Mouse (Mus musculus) kidney, adult 18-20 months (tissue): ENCODE results near the gene Acadsb.
A peak's percentile ranks its signal among the peaks of the same experiment; 100 is the strongest.
"Not testable (repeated sequence)": the region's sequence is repeated elsewhere in the genome, so short reads cannot be mapped to it uniquely, and the experiment has no call there.

Source experiments
- DNase-seq: peaks from one replicate; pipeline ENCODE4 v3.0.0; 2021

The Acadsb gene

DNA sequence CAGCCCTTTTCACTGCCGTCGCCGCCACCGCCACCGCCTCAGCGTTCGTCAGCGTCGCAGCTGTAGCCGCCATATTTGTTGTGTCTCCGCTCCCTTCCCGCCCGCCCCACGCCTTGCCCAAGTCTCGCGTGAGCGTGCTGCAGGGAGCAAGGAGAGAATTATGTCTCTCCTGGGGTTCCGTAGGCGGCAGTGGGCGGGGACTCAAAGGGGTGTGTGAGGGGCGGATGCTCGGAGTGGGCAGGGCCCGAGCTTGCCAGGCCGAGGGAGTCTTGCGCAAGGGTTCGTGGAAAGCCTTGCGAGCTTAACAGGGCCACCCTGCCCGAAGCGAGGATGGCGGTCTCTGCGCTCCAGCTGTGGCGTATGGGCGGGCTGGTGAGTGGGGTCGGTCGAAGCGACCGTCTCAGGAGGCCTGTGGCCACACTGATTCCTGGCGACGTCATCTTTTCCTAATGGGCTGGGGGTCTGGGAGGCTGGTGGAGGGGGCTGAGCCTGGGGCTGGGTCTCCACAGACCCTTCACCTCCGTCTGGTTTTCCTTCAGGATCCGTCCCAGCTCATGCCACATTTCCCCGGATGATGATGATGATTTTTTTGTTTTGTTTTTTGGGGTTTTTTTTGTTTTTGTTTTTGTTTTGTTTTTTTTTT is at the start of gene Acadsb, which contains the start of gene Ikzf5:
Acadsb (plus strand) TSS at position 186 of the 643 bp plus-strand sequence.
Ikzf5 (minus strand) TSS at position 106 of the 643 bp plus-strand sequence.
- peak; percentile 100 for DNase-seq

DNA sequence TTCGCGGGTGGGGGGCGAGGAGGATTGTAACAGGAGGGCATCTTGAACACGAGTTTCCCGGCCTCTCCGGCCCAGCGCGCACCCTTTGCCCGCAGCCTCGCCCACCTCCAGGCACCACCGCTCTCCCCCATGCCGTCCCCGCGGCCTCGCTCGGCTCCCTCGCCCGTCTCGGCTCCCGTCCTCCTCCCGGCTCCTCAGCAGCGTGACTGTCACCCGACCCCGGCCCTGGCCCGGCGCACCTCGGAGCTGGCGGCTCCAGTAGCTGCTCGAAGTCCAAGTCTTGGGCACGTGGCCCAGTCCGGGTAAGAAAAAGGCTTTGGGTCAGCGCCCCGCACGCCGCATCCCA is 48.2 kb upstream of the Acadsb start:
- no peak for DNase-seq

- peak; percentile 93 for DNase-seq
These were observed 47.6 kb upstream of the Acadsb start, which contains the start of gene 2310057M21Rik for GRCm38 (mm10) chr7:131362615-131363300. TSS of gene 2310057M21Rik (minus strand) at chr7:131362759.

GRCm38 (mm10) chr7:131364131-131364530 is 46.3 kb upstream of the Acadsb start:
- DNase-seq = no peak

DNA sequence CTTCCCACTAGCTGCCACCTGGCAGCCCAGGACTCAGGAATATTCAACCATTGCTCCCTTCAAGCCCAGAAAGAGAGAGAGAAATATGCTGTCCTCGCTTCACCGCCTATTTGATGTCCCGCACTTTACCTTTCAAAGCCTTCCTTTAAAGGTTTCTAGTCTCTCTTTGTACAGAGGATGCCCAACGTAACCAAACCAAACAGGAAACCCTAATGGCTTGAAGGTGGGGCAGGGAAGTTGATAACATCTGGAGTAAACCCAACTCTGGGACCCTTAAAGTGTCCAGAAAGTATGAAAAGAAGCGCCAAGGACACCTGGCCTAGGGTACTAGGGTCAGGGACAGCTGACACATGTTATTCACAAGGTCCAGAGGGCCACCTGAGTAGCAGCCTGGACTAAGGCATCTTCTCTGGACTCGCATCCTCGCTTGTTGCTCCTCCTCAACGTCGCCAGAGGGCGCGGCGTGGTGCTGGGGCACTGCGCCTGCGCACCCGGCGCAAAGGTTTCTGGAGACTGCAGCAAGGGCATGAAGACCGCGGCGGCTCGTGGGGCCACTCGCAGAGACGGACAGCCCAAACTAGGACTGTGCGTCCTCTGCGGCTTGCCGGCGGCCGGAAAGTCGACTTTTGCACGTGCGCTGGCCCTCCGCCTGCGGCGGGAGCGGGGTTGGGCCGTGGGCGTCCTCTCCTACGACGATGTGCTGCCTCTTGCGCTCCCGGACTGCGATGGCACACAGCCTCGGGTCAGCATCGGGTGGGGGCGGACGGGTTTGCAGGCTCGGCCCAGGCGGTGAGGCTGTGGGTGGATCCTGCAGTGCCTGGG is 39.5 kb upstream of the Acadsb start, which contains the start of gene Pstk:
Pstk (plus strand) TSS at position 494 of the 822 bp plus-strand sequence.
- peak; percentile 93 for DNase-seq

- DNase-seq = no peak
These were observed 38.9 kb upstream of the Acadsb start for GRCm38 (mm10) chr7:131371470-131371860.

- no peak for DNase-seq
These were observed 38.3 kb upstream of the Acadsb start for GRCm38 (mm10) chr7:131371880-131372651.

- not testable (repeated sequence) for DNase-seq
These were observed 18.6 kb upstream of the Acadsb start for GRCm38 (mm10) chr7:131391761-131392160.

DNA sequence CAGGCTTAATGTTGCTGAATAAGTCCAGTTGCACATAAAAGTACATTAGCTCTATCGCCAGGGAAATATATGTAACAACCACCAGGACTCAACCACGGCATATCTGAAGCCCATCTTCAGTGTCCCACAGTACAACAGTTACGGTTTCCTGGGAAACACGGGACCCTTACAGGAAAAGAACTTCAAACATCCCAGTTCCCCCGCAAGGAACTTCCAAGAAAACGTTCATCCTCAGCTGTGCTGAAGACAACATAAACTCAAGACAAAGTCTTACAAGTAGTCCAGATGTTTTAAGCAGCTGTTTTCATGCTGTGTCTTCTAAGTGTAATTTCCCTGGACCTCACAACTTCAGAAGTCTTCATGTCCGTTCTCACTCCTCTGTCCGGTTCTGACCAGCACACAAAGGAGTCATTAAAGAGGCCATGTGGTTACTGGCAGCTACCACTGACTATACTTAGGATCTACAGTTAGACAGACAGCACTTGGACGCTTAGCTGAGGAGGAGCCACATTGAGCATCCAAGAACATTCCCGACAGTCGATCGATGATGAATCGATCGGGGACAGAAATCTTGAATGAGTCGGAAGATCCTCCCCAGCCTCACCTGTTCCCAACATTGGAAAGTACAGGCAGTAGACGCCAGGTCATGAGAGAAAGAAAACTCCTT is 947 bp upstream of the Acadsb start:
- no peak for DNase-seq

GRCm38 (mm10) chr7:131409988-131410385 is 414 bp upstream of the Acadsb start:
- no peak for DNase-seq

- DNase-seq = peak; percentile 51
These were observed 980 bp downstream of the Acadsb start for GRCm38 (mm10) chr7:131411221-131411940.

DNA sequence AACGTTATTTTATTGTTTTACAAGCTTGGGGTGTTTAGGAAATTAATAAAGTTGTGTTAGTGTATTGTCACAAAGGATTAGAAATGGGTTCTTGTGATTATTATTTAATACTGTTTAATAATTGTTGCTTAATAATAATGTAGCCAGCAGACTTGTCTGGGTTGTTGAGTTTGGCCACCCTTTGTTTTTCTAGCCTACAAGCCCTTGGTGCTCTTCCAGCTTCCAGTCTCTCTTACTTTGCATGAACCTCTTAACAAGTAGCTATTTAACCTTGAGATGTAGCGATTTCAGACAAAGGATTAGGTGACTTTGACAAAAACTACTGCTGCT is 1.5 kb downstream of the Acadsb start:
- no peak for DNase-seq

DNA sequence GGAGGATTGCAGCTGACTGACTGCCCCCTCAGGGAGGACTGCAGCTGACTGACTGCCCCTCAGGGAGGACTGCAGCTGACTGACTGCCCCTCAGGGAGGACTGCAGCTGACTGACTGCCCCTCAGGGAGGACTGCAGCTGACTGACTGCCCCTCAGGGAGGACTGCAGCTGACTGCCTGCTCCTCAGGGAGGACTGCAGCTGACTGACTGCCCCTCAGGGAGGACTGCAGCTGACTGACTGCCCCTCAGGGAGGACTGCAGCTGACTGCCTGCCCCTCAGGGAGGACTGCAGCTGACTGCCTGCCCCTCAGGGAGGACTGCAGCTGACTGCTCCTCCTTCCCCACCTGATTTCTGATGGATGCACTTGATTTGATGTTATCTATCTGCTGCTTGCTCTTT is 6.3 kb downstream of the Acadsb start:
- not testable (repeated sequence) for DNase-seq

GRCm38 (mm10) chr7:131417605-131418004 is 7.2 kb downstream of the Acadsb start:
- no peak for DNase-seq

- no peak for DNase-seq
These were observed 14.5 kb downstream of the Acadsb start for GRCm38 (mm10) chr7:131424912-131425311.

DNA sequence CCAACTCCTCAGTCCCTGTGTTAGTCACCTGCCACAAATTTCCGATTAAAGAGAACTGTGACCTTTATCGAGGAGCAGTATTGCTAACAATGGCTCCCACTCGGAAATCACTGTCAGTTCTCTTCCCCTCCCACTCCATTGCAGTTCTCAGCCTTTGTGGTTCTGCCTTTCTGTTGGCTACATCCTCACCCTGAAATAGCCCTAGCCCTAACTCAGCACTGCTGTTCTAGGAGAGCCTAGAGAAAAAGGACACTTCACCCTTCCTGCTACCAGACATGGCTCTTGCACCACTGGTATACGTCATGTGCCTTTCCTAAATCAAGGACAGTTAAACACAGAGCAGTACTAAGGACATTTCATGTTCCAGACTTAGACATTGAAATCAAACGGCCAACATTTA is 16.9 kb downstream of the Acadsb start:
- no peak for DNase-seq

DNA sequence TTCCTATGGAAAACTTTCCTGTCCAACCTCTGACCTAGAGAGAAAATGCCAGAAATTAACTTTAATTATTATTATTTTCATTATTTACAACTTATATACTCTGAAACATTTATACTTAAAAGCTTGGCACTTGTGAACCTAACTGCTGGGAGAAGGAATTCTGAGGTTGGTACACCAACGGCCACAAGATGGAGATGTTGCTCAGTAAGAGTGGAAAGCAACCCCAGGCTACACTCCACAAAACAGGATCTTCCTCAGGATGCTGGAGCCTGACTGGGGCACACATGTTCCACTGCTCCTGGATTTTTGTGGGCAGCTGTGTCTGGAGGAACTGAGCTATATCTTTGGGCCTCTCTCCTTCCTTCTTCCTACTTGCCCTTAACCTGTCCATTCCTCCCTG is 21.8 kb downstream of the Acadsb start:
- DNase-seq = peak; percentile 24

DNA sequence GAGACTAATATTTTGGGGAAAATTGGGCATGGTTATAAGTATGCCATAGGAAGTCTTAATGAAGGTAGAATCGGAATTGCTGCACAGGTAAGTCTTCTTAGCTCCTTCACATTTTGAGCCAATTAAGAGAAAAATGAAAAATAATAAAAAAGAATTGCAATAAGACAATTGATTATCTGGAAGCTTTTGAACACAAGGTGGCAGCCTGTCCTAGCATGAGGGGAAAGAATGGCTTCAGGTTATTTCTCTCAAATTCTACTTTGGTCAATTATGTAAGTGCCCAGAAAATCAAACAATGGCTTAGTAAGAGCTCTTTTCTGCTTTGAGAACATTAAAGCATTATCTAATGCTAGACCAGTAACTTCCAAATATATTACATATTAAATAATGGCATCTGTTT is 23.9 kb downstream of the Acadsb start:
- no peak for DNase-seq

DNA sequence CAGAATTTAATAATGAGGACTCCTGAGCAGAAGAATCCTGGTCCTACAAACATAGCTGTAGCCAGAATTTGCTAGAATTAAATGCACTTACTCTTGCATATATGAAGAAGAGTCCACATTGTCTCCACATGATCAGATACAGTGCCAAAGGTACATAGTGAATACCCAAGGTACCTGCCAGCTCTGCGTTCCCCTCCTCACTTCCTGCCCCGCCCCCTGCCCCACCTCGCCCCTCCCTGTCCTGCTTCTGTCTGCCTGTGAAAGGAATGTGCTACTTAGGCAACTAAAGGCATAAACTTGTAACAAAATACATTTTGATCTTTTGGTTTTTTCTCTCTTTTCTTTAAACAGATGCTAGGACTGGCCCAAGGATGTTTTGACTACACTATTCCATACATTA is 26.6 kb downstream of the Acadsb start:
- no peak for DNase-seq

DNA sequence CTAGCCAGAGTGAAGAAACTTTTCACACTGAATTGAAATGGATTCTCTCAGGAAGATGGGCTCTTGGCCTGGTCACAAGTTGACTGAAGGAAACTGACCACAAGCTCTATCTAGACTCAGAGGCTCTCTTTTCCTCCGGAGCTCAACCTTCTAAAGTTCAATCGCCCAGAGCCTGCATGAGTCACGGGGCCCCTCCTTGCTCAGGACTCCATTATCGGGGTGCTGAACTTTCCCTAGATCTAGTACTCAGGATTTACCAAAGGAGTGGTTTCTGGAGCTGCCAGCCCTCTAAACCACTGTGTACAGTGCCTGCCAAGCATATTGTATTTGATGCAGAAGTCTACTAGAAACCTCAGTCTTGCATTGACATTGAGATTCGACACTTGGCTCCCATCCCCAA is 46.3 kb downstream of the Acadsb start:
- no peak for DNase-seq

DNA sequence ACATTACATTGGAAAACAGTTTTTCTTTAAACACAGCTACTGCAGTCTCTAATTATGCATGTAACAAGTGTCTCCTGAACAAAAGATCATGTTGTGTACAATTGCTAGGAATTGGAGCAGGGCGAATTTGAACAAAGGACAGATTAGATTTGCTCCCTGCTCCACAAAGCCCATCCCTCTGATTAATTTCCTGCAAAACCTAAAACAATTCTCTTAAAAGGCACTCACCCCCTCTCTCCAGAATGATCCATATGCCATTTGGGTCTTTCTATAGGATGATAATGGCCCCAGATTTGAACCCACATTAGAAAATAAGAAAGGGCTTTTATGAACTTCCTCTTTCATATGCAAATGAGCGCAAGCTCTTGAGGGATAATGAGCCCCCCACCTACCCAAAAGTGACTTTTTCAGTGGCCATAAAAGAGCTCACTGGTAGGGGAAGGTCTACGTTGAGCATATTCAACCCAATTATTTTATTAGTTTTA is 54.8 kb downstream of the Acadsb start:
- DNase-seq = no peak

GRCm38 (mm10) chr7:131465735-131466134 is 55.3 kb downstream of the Acadsb start:
- DNase-seq = no peak
